Mouse (Mus musculus): ENCODE measurements around the gene Zfp831. TPM values are rescaled to one million over a fixed set of nuclear protein-coding genes. Genes with fewer than 3 reads are reported as not detected.
A peak's percentile ranks its signal among the peaks of the same experiment; 100 is the strongest.

Gene Zfp831
- total and polyA plus RNA-seq, 3 experiments = 1.4 to 4.1 TPM; not detected in 1

DNA sequence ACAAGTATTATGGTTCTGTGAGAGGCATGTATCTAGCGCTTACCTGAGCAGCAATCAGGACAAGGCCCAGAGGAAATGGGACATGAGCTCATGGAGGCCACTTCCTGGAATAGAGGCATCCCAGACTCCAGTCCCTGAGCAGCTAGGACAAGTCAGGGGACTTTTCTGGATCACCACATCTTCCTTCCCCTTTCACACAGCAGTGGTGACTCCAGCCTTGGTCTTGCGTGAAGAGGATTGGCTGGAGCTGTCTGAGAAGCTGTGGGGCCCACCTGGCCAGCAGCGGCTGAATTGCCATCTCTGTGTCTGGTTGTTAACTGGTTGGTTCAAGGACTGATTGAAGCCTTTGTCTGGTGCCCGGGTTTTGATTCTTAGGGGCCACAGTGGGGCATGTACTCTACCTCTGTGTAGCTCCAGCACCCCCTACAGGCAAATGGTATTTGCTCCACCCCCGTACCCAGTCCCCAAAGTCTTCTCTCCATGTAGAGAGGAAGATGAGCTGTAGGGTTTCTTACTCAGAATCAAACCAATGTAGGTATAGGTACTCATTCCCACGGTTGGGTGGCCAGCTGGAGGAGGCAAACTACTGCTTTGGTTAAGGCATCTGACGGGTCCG, 15.0 kb downstream of the Zfp831 start (continued):
- TF ChIP-seq MYC (IDR thresholded peaks at IDR 0.05; ENCODE audit: low read depth, low read length) (no peak), ZMIZ1 (IDR thresholded peaks at IDR 0.05; ENCODE audit: low read depth, low read length) (no peak), MAX (IDR thresholded peaks at IDR 0.05; ENCODE audit: low read length) (no peak), ZC3H11A (IDR thresholded peaks at IDR 0.05; ENCODE audit: low read depth, low read length) (peak; percentile 73)

DNA sequence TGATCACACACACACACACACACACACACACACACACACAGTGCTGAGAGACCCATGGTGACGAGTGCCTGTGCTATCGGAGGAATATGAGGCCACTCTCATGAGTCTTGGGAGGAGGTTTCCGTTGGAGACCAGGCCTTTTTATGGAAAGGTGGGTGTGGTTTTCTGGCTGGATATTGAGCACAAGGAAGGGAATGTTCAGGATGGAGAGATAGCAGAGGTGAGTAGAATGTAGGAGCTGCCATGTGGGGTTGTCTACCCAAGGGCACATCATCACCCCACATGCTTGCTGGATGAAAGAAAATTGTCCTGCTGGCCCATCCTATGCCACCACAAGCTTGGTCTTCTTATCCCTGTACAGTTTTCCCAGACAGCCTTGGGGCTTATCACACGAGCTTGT, 16.5 kb downstream of the Zfp831 start:
- H3K27ac ChIP-seq (ENCODE audit: control insufficient read depth, low read depth, low read length) = no peak overlapping the region
- no peak overlapping the region for H3K4me3 ChIP-seq (ENCODE audit: control insufficient read depth in 1 of 2, insufficient read depth in 1 of 2, low read depth in 2 of 2, low read length in 2 of 2)
- H3K9me3 ChIP-seq (replicated peaks; ENCODE audit: insufficient read depth, low read length) = no peaks in the 10 kb centered on the region
- no peak for TF ChIP-seq ELF1 (IDR thresholded peaks at IDR 0.05; ENCODE audit: low read depth, low read length)
- no peak for TF ChIP-seq MAX (IDR thresholded peaks at IDR 0.05; ENCODE audit: low read length)
- no peak for TF ChIP-seq SMC3 (IDR thresholded peaks at IDR 0.05; ENCODE audit: low read depth, low read length)
- no peak for TF ChIP-seq ZNF384 (IDR thresholded peaks at IDR 0.05; ENCODE audit: low read depth, low read length)
- TF ChIP-seq MYB (IDR thresholded peaks at IDR 0.05; ENCODE audit: low read depth, low read length) = no peak
- TF ChIP-seq EP300 (IDR thresholded peaks at IDR 0.05; ENCODE audit: low read depth in 1 of 2, low read length in 2 of 2) = no peak
- TF ChIP-seq JUND (IDR thresholded peaks at IDR 0.05; ENCODE audit: low read depth, low read length) = no peak
- no peak for TF ChIP-seq ZMIZ1 (IDR thresholded peaks at IDR 0.05; ENCODE audit: low read depth, low read length)
- no peak for TF ChIP-seq POLR2A (IDR thresholded peaks at IDR 0.05; ENCODE audit: control insufficient read depth in 1 of 2, insufficient read depth in 1 of 2, low read depth in 1 of 2, low read length in 2 of 2, poor library complexity in 1 of 2)
- no peak for TF ChIP-seq MEF2A (IDR thresholded peaks at IDR 0.05; ENCODE audit: extremely low read depth, insufficient replicate concordance, low read depth, low read length, poor library complexity, severe bottlenecking)
- no peak for TF ChIP-seq TAL1 (IDR thresholded peaks at IDR 0.05; ENCODE audit: low read length)
- TF ChIP-seq RCOR1 (IDR thresholded peaks at IDR 0.05; ENCODE audit: low read depth, low read length) = no peak
- TF ChIP-seq MYC (IDR thresholded peaks at IDR 0.05; ENCODE audit: low read depth, low read length) = no peak
- TF ChIP-seq POLR2AphosphoS2 (IDR thresholded peaks at IDR 0.05; ENCODE audit: low read length) = no peak
- TF ChIP-seq MAFK (IDR thresholded peaks at IDR 0.05; ENCODE audit: borderline replicate concordance, low read depth, low read length) = no peak
- H3K79me2 ChIP-seq (ENCODE audit: control insufficient read depth, insufficient read depth, low read length, poor library complexity) = no peaks in the 10 kb centered on the region
- no peaks in the 10 kb centered on the region for H3K36me3 ChIP-seq (ENCODE audit: control insufficient read depth in 1 of 2, insufficient read depth in 2 of 2, low read length in 2 of 2)
- H3K9ac ChIP-seq (ENCODE audit: control insufficient read depth, low read depth, low read length, poor library complexity, severe bottlenecking) = no peak overlapping the region
- no peaks in the 10 kb centered on the region for H3K4me1 ChIP-seq (ENCODE audit: control insufficient read depth in 1 of 2, insufficient read depth in 2 of 2, low read length in 2 of 2)
- no peaks in the 10 kb centered on the region for H3K27me3 ChIP-seq (ENCODE audit: control insufficient read depth in 1 of 2, insufficient read depth in 2 of 2, low read length in 2 of 2)
- no peak for DNase-seq (ENCODE audit: low read depth, low spot score)

DNA sequence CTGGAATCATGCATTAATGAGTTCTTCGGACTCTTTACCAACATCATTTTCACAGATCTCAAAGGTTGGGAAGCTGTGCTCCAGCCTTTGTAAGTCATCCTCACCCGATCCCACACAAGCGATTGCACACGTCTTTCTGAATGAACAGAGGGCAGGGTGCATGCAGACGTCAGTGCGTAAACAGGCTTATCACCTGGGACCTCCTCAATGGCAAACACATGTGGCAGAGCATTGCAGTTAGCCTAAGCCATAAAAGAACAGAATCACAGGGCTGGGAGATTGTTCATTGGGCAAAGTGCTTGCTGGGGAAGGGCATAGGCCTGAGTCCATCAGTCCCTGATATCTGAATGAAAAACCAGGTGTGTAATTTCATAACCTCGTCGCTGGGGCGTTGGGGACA, 17.0 kb downstream of the Zfp831 start:
- H3K9me3 ChIP-seq (replicated peaks; ENCODE audit: insufficient read depth, low read length) = no peaks in the 10 kb centered on the region
- no peak overlapping the region for H3K9ac ChIP-seq (ENCODE audit: control insufficient read depth, low read depth, low read length, poor library complexity, severe bottlenecking)
- no peaks in the 10 kb centered on the region for H3K36me3 ChIP-seq (ENCODE audit: control insufficient read depth in 1 of 2, insufficient read depth in 2 of 2, low read length in 2 of 2)
- no peak overlapping the region for H3K4me3 ChIP-seq (ENCODE audit: control insufficient read depth in 1 of 2, insufficient read depth in 1 of 2, low read depth in 2 of 2, low read length in 2 of 2)
- H3K27ac ChIP-seq (ENCODE audit: control insufficient read depth, low read depth, low read length) = no peak overlapping the region
- TF ChIP-seq MYB (IDR thresholded peaks at IDR 0.05; ENCODE audit: low read depth, low read length) (no peak), MAZ (IDR thresholded peaks at IDR 0.05; ENCODE audit: low read depth, low read length) (no peak), TCF12 (IDR thresholded peaks at IDR 0.05; ENCODE audit: low read depth, low read length) (no peak), USF1 (IDR thresholded peaks at IDR 0.05; ENCODE audit: low read depth, low read length) (no peak), ZC3H11A (IDR thresholded peaks at IDR 0.05; ENCODE audit: low read depth, low read length) (no peak), MYC (IDR thresholded peaks at IDR 0.05; ENCODE audit: low read depth, low read length) (no peak), UBTF (IDR thresholded peaks at IDR 0.05; ENCODE audit: borderline replicate concordance, insufficient read depth, low read depth, low read length) (no peak), MEF2A (IDR thresholded peaks at IDR 0.05; ENCODE audit: extremely low read depth, insufficient replicate concordance, low read depth, low read length, poor library complexity, severe bottlenecking) (no peak), E2F4 (IDR thresholded peaks at IDR 0.05; ENCODE audit: borderline replicate concordance, low read depth, low read length) (no peak), SMC3 (IDR thresholded peaks at IDR 0.05; ENCODE audit: low read depth, low read length) (no peak), NELFE (IDR thresholded peaks at IDR 0.05; ENCODE audit: low read depth, low read length) (no peak), ELF1 (IDR thresholded peaks at IDR 0.05; ENCODE audit: low read depth, low read length) (no peak), TBP (IDR thresholded peaks at IDR 0.05; ENCODE audit: low read depth, low read length) (no peak), RAD21 (IDR thresholded peaks at IDR 0.05; ENCODE audit: low read depth, low read length) (no peak), ZNF384 (IDR thresholded peaks at IDR 0.05; ENCODE audit: low read depth, low read length) (no peak), MAX (IDR thresholded peaks at IDR 0.05; ENCODE audit: low read length) (no peak)
- no peak for DNase-seq (ENCODE audit: low read depth, low spot score)
- no peaks in the 10 kb centered on the region for H3K4me1 ChIP-seq (ENCODE audit: control insufficient read depth in 1 of 2, insufficient read depth in 2 of 2, low read length in 2 of 2)
- H3K79me2 ChIP-seq (ENCODE audit: control insufficient read depth, insufficient read depth, low read length, poor library complexity) = no peaks in the 10 kb centered on the region
- no peaks in the 10 kb centered on the region for H3K27me3 ChIP-seq (ENCODE audit: control insufficient read depth in 1 of 2, insufficient read depth in 2 of 2, low read length in 2 of 2)
